Mouse (Mus musculus): ENCODE measurements around the gene Chst11. TPM values are rescaled to one million over a fixed set of nuclear protein-coding genes. Genes with fewer than 3 reads are reported as not detected.

Gene Chst11
- total RNA-seq, 2 experiments from 2014 or later: 12.5 to 20.8 TPM

- no peak for ATAC-seq (replicated peaks; ENCODE audit: poor library complexity, severe bottlenecking)
Observed at GRCm38 (mm10) chr10:83130611-83131010, 145.3 kb downstream of the Chst11 start.

DNA sequence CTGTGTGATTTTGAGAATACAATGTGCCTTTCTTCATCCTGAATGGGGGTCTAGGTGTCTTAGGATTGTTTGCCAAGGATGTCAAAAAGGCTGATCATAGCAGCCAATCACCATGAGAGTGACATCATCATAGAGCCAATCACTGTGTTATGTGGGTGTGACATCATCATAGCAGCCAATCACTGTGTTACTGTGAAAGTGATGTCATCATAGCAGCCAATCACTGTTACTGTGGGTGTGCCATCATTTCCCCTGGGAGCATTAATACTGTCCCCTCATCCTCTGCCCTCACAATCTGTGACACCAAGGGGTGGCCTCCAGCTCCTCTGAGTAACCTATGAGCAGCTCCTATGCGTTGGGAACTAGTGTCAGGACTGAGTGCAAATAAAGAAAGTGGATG is 146.6 kb downstream of the Chst11 start:
- ATAC-seq (replicated peaks; ENCODE audit: poor library complexity, severe bottlenecking): no peak; the same call in 1 of the 2 replicates

DNA sequence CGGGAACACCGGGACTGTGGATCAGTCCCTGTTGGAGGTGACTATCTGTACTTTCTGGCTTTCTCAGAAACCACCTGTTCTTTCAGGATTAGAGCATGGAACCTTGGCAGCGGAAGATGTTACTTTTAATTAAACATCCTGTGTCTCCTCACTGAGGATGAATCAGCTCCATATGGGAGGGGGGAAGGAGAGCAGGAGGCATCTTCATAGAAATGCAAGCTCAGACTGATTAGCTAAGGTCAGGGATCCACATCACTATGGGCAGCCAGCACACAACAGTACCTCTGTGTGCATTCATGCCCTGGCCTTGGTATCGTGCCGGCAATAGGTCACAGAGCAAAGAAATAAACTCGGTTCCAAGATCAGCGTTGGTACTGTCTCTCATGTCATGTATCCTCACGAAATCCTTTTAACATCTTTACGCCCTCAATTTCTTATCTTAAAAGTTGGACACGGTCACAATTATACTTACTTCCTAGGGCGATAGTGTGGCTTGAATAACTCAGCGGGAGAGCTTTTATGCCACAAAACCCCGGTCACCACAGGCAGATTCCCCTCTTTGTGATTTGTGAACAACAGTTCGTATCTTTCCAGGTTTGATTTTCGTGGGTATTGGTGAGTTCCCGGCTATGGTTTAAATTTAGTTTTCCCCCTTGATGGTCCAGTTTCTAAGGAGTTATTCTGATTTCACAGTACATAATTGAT is 148.7 kb downstream of the Chst11 start:
- ATAC-seq (replicated peaks; ENCODE audit: poor library complexity, severe bottlenecking): no peak

GRCm38 (mm10) chr10:83134896-83135295 is 149.6 kb downstream of the Chst11 start:
- ATAC-seq (replicated peaks; ENCODE audit: poor library complexity, severe bottlenecking): no peak

GRCm38 (mm10) chr10:83135963-83136362 is 150.7 kb downstream of the Chst11 start:
- no peak for ATAC-seq (replicated peaks; ENCODE audit: poor library complexity, severe bottlenecking)

GRCm38 (mm10) chr10:83137103-83137502 is 151.8 kb downstream of the Chst11 start:
- no peak for ATAC-seq (replicated peaks; ENCODE audit: poor library complexity, severe bottlenecking)

DNA sequence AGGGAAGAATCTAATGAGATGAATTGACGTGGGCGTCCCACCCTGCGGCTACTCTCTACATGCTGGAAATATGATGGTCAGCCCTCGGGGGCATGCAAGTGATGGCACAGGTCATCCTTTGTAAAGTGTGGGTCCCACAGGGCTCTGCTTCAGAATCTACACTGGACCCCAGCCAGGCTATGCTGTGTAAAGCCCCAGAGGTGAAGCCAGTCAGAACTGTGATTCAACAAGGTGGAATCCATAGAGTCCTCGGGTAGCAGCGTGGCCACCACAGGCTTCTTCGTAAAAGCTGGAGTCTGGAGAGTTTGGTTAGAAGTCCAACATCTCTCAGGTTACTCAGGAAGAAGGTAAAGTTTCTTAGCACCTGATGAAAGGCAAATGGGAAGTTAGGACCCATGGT is 154.0 kb downstream of the Chst11 start:
- ATAC-seq (replicated peaks; ENCODE audit: poor library complexity, severe bottlenecking): no peak

- no peak for ATAC-seq (replicated peaks; ENCODE audit: poor library complexity, severe bottlenecking)
Observed at GRCm38 (mm10) chr10:83140258-83140936, 155.1 kb downstream of the Chst11 start.

DNA sequence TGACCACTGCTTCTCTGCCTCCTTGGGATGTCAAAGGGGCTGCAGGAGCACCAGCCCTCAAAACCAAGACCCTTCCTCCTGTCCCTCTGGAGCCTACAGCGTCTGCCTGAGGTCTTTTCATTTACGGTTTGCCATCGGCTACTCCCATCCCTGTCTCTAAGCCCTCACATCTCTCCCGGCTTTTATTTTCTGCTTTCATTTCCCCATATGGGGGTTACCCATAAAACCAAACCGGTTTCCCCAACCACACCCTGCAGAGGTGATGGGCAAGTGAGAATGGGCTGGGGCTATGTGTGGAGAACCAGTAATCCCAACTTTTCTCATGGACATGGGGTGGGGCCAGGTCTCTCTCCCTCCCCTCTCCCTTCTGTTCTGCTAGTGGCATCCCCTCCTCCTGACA is 156.1 kb downstream of the Chst11 start:
- peak; percentile 77 for ATAC-seq (replicated peaks; ENCODE audit: poor library complexity, severe bottlenecking)

GRCm38 (mm10) chr10:83143049-83143448 is 157.8 kb downstream of the Chst11 start:
- ATAC-seq (replicated peaks; ENCODE audit: poor library complexity, severe bottlenecking): no peak

- ATAC-seq (replicated peaks; ENCODE audit: poor library complexity, severe bottlenecking): no peak
Observed at GRCm38 (mm10) chr10:83145836-83146235, 160.5 kb downstream of the Chst11 start.

DNA sequence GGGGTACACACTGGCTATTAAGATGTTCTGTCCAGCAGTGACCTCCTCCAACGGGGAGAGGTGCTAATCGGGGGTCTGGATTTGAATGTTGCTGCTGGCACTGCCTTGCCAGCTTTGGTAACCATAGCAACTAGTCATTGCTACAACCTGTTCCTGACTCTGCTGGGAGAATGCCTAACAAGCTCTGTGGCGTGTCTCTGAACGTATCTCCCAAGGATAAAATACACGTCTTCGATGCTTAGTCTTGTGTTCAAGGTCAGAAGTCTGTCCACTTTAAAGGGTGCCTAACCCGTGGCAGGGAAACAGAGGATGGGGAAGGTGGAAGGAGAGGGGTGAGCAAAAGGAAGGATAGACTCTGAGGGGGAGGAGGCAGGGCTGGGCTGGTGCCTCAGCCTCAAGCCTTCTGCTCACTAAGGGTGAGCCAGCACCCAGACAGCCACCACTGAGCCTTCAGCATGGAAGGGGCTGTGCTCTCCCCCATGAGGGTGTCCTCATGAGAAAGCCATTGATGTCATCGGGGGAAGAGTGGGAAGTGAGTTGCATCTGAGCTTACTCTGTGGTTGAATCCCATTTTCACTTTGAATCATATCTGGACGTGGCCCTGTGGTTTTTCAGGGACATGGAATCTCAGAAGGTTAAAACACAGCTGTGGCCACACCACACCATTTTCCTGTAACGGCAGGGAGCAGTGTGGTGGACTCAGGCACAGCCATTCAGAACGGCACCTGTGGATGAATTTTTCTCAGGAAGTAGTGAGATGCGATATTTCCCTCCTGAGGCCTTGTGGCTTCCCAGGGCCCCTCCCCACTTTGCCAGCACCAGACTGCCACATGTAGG is 164.3 kb downstream of the Chst11 start:
- peak; percentile 57 for ATAC-seq (replicated peaks; ENCODE audit: poor library complexity, severe bottlenecking)

- no peak for ATAC-seq (replicated peaks; ENCODE audit: poor library complexity, severe bottlenecking)
Observed at GRCm38 (mm10) chr10:83150587-83150986, 165.3 kb downstream of the Chst11 start.

DNA sequence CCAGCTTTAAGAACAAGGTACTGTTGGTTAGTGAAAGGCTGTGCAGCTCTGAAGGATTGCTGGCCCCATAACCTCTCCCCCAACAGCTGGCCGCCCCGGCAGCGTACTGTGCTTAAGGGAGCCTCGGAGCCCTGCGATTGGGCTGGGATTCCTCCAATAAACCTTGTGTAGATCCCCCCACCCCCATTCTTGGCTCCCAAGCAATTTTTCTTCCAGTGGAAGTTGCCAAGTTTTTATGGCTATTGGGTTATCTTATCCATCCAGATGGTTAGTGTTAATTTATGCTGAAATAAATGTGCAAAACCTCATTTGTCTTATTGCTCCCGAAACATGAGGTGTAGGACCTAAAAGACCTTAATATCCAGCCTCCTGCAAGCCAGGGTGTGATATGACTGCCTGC is 166.1 kb downstream of the Chst11 start:
- no peak for ATAC-seq (replicated peaks; ENCODE audit: poor library complexity, severe bottlenecking)

DNA sequence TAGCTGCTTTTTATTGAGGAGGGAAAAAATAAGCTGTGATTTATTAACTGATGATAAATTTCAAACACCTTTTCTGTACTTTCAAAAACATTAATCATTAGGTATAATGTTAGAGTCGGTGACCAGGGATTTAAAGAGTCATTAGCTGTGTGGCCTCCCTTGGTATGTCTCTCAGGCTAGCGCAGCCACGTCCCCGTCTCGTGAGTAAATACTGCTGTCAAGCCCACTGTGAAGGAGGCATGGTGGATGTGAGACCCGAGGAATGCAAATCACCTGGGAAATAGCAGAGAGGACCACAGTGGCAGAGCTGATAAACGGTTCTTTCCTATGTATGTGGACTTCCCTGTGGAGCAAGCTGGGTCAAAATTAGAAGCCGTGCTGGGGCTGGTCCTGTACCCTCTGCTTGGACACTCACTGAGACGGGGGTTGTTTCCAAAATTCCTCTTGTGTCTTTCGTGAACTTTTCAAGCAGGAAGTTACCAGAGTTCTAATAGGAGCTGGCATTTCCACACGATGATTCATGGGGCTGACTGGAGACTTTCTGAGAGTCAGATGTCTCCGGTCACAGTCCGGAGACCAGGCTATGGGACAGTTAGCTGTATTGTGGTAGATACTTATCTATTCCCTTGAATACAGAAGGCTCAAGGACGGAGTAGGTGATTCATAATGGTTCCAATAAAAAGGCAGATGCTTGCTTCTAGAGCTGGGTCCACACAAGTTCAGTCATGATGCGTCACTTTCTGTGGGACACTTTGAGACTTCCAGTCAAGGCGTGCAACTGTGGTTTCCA is 166.8 kb downstream of the Chst11 start:
- ATAC-seq (replicated peaks; ENCODE audit: poor library complexity, severe bottlenecking): no peak

- no peak for ATAC-seq (replicated peaks; ENCODE audit: poor library complexity, severe bottlenecking)
Observed at GRCm38 (mm10) chr10:83152723-83153122, 167.4 kb downstream of the Chst11 start.

DNA sequence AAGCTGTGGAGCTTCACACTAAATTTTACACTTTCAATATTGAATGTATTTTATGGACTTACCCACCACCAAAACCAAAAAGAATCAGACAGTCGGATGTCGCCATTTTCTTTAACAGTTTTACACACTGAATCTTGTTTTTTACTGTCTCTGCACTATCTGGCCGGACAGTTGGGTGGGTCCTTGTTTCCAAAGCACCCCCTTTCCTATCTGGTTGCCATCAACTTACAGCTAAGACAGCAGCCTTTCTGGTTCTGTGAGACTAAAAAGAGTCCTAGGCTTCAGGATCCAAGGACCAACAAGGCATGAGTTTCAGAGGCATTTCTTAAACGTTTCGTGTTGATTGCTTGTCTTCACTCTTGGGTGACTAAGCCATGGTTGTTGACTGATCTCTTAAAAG is 168.1 kb downstream of the Chst11 start:
- no peak for ATAC-seq (replicated peaks; ENCODE audit: poor library complexity, severe bottlenecking)

DNA sequence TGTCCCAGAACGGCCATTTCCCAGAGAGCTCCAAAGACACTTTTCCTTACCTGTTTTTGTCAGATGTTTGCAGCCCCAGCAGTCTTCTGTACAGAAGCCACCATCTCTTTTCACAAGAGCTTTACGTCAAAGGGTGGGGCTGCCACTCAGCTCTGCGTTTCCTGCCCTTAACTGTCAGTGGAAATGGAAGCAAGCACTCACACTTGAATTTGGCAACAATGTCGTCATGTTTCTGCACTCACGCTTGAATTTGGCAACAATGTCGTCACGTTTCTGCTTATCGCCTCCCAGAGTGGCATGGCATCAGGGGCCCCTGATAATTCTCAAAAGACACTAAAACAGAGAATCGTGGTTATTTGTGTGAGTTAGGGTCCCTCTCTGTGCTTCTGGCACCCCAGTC is 168.6 kb downstream of the Chst11 start:
- ATAC-seq (replicated peaks; ENCODE audit: poor library complexity, severe bottlenecking): peak; percentile 82

DNA sequence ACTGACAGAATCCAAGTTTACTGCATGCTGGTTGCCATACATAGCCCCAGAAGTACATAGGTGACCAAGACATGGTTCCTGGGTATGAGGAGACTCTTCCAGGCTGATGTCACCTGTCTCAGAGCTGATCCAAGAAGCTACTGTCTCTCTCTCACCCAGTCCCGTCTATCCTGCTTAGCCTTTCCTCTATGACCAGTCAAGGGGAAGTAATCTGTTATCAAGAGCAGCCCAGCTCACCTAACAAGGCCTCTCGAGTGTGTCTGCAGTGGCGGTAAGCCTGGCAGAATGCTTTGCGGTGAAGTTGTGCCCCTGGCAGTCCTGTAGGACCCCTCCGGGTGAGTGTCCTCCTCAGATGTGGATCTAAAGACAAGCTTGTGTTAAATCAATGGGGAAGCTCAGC is 172.0 kb downstream of the Chst11 start:
- ATAC-seq (replicated peaks; ENCODE audit: poor library complexity, severe bottlenecking): no peak

DNA sequence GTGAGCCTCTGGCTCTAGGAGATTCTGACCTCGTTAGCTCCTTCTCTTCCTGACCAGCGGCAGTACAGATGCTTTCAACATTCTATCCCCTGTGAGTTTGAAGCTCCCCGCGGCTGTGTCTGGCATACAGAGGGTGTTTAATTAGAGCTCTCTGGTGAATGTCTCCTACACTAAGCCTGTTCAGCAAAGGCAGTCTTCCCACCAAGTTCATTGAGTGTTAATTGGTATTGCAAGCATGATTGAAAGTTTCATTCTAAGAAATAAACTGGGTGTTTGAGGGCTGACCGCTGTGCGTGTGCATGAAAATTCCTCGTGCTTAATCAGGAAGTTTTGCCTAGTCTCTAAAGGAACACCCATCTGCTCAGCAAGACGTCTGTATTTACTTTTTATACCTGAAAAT is 173.0 kb downstream of the Chst11 start:
- no peak for ATAC-seq (replicated peaks; ENCODE audit: poor library complexity, severe bottlenecking)
